12 mouse cellular contexts compared by ENCODE assay signal in genomic region chr5:146790944-146791343, GRCm38 (mm10). TPM values are rescaled to one million over a fixed set of nuclear protein-coding genes. Genes with fewer than 3 reads are reported as not detected.
DNase-seq lines count a peak whose midpoint lies in the region; ATAC-seq and TF ChIP-seq lines count a peak whose summit lies in the region.
"Had no signal": no experiment of that assay in that cellular context is flagged by ENCODE, and none has a peak within 500 bp of the region (broad histone marks: within the 10 kb centered on the region; RNA-seq: fewer than 3 reads in every experiment).

No protein-coding gene starts in this region.

- no peaks in the 10 kb centered on the region for H3K9me3 ChIP-seq in forebrain, postnatal 0 days (ENCODE audit: low read length)
- H3K9me3 ChIP-seq in forebrain, embryonic 10.5 days: no peaks in the 10 kb centered on the region
- H3K9me3 ChIP-seq in liver, embryonic 15.5 days (replicated peaks): no peaks in the 10 kb centered on the region
- no peaks in the 10 kb centered on the region for H3K9me3 ChIP-seq in liver, embryonic 11.5 days (ENCODE audit: control insufficient read depth, low read length)

- H3K36me3 ChIP-seq in forebrain, postnatal 0 days (ENCODE audit: insufficient read depth): no peaks in the 10 kb centered on the region
- no peaks in the 10 kb centered on the region for H3K36me3 ChIP-seq in forebrain, embryonic 10.5 days (replicated peaks)
- H3K36me3 ChIP-seq in liver, embryonic 15.5 days (replicated peaks): no peaks in the 10 kb centered on the region
- H3K36me3 ChIP-seq in liver, embryonic 11.5 days (ENCODE audit: control insufficient read depth, insufficient read depth, low read length): no peaks in the 10 kb centered on the region

- no peaks in the 10 kb centered on the region for H3K27me3 ChIP-seq in forebrain, postnatal 0 days (ENCODE audit: insufficient read depth, low read length)
- H3K27me3 ChIP-seq in forebrain, embryonic 10.5 days (ENCODE audit: poor library complexity, severe bottlenecking): no peaks in the 10 kb centered on the region
- H3K27me3 ChIP-seq in liver, embryonic 15.5 days: no peaks in the 10 kb centered on the region
- no peaks in the 10 kb centered on the region for H3K27me3 ChIP-seq in liver, embryonic 11.5 days (replicated peaks; ENCODE audit: control insufficient read depth, insufficient read depth, low read length)
- H3K27me3 ChIP-seq: CH12.LX had no signal

- 67% methylated on average over 8 of the region's 8 CpGs for WGBS in forebrain, postnatal 0 days
- WGBS in forebrain, embryonic 10.5 days: 85% methylated on average over 8 of the region's 8 CpGs
- 81% methylated on average over 8 of the region's 8 CpGs for WGBS in liver, embryonic 15.5 days (ENCODE audit: insufficient replicate concordance)
- WGBS in liver, embryonic 11.5 days: 86% methylated on average over 8 of the region's 8 CpGs

- H3K4me1 ChIP-seq in forebrain, postnatal 0 days (ENCODE audit: insufficient read depth): peaks cover 10% of the 10 kb centered on the region
- H3K4me1 ChIP-seq in forebrain, embryonic 10.5 days: peaks cover 39% of the 10 kb centered on the region
- H3K4me1 ChIP-seq in liver, embryonic 15.5 days (replicated peaks): peaks cover 71% of the 10 kb centered on the region
- peaks cover 41% of the 10 kb centered on the region for H3K4me1 ChIP-seq in liver, embryonic 11.5 days (replicated peaks; ENCODE audit: control insufficient read depth, insufficient read depth, low read length)

- no peak for ATAC-seq in forebrain, postnatal 0 days
- ATAC-seq in liver, embryonic 15.5 days (ENCODE audit: insufficient read depth): no peak
- no peak for ATAC-seq in liver, embryonic 11.5 days (replicated peaks; ENCODE audit: low FRiP score)
- ATAC-seq: activated CD4-positive, CD25-positive, alpha-beta regulatory T cell, adult 4 months had no signal

- no peak overlapping the region for H3K4me2 ChIP-seq in forebrain, postnatal 0 days (ENCODE audit: low read depth)
- H3K4me2 ChIP-seq in liver, embryonic 15.5 days: peak overlapping the region; percentile 15; the same call in 1 of the 2 replicates
- no peak overlapping the region for H3K4me2 ChIP-seq in liver, embryonic 11.5 days

- H3K4me3 ChIP-seq in forebrain, postnatal 0 days (ENCODE audit: low read depth, low read length): no peak overlapping the region
- H3K4me3 ChIP-seq in forebrain, embryonic 10.5 days: no peak overlapping the region
- no peak overlapping the region for H3K4me3 ChIP-seq in liver, embryonic 15.5 days (replicated peaks)
- H3K4me3 ChIP-seq in liver, embryonic 11.5 days (ENCODE audit: low read depth, low read length): no peak overlapping the region

- no peak overlapping the region for H3K27ac ChIP-seq in forebrain, postnatal 0 days (ENCODE audit: low read depth, low read length)
- H3K27ac ChIP-seq in forebrain, embryonic 10.5 days: no peak overlapping the region
- no peak overlapping the region for H3K27ac ChIP-seq in liver, embryonic 15.5 days (replicated peaks)
- H3K27ac ChIP-seq in liver, embryonic 11.5 days (ENCODE audit: low read depth, low read length): no peak overlapping the region

- DNase-seq in forebrain, postnatal 0 days: no peak
- no peak for DNase-seq in forebrain, embryonic 10.5 days (ENCODE audit: extremely low spot score, low spot score)
- no peak for DNase-seq in liver, embryonic 11.5 days (ENCODE audit: low spot score)
- DNase-seq in fat pad, adult 2 months (ENCODE audit: extremely low read depth, low read depth, low spot score): peak; percentile 58
- peak; percentile 39 to 56 for DNase-seq in natural killer cell, adult 2 months (ENCODE audit: low spot score in 2 of 2)
- no peak for DNase-seq in gastrocnemius, postnatal 4 days (ENCODE audit: low spot score in 2 of 2)
- no peak for DNase-seq in spleen, postnatal 14 days (ENCODE audit: low spot score in 2 of 2)
- DNase-seq: spleen, adult 18-20 months had no signal

- TF ChIP-seq CTCF in forebrain, postnatal 0 days (IDR thresholded peaks at IDR 0.05; ENCODE audit: low read depth): no peak

- H3K9ac ChIP-seq in forebrain, postnatal 0 days: peak overlapping the region; percentile 14; the same call in 1 of the 2 replicates
- no peak overlapping the region for H3K9ac ChIP-seq in liver, embryonic 15.5 days
- H3K9ac ChIP-seq in liver, embryonic 11.5 days (ENCODE audit: low read depth, low read length): no peak overlapping the region

RNA-seq across cellular contexts. Expression of gene Usp12, which starts 3.9 kb away (rescaled TPM):
- total RNA-seq in forebrain, postnatal 0 days (2014; rRNA removed): 27.9 and 31.1 TPM in 2 replicates
- polyA plus RNA-seq in forebrain, postnatal 0 days (2015; fragmentation: Nextera tagmentation; extraction: Ambion mirVana): 13.7 and 16.2 TPM in 2 replicates
- 13.2 and 14.2 TPM in 2 replicates for polyA plus RNA-seq in forebrain, embryonic 10.5 days (2016; fragmentation: Nextera tagmentation; extraction: Ambion mirVana)
- polyA plus RNA-seq in liver, embryonic 15.5 days (2015; fragmentation: Nextera tagmentation; extraction: Ambion mirVana): 7.5 and 7.6 TPM in 2 replicates
- polyA plus RNA-seq in liver, embryonic 11.5 days (2014; fragmentation: Nextera tagmentation; extraction: Ambion mirVana): 11.1 and 12.8 TPM in 2 replicates
- total RNA-seq in gastrocnemius, postnatal 4 days (2021): 10 to 100 TPM; 24.1 to 26.7 TPM

RNA-seq across cellular contexts. Expression of gene Rpl21, which starts 41.7 kb away (rescaled TPM):
- total RNA-seq in forebrain, postnatal 0 days (2014; rRNA removed): 330 and 390 TPM in 2 replicates
- 375 and 447 TPM in 2 replicates for polyA plus RNA-seq in forebrain, postnatal 0 days (2015; fragmentation: Nextera tagmentation; extraction: Ambion mirVana)
- polyA plus RNA-seq in forebrain, embryonic 10.5 days (2016; fragmentation: Nextera tagmentation; extraction: Ambion mirVana): 529 and 540 TPM in 2 replicates
- polyA plus RNA-seq in liver, embryonic 15.5 days (2015; fragmentation: Nextera tagmentation; extraction: Ambion mirVana): 224 and 276 TPM in 2 replicates
- 719 and 772 TPM in 2 replicates for polyA plus RNA-seq in liver, embryonic 11.5 days (2014; fragmentation: Nextera tagmentation; extraction: Ambion mirVana)
- total RNA-seq in gastrocnemius, postnatal 4 days (2021): 100 to 1,000 TPM; 307 to 331 TPM

RNA-seq across cellular contexts. Expression of gene Rasl11a, which starts 53.9 kb away (rescaled TPM):
- total RNA-seq in forebrain, postnatal 0 days (2014; rRNA removed): 17.8 and 19.6 TPM in 2 replicates
- 22.8 and 24.7 TPM in 2 replicates for polyA plus RNA-seq in forebrain, postnatal 0 days (2015; fragmentation: Nextera tagmentation; extraction: Ambion mirVana)
- polyA plus RNA-seq in forebrain, embryonic 10.5 days (2016; fragmentation: Nextera tagmentation; extraction: Ambion mirVana): 37.4 and 39.5 TPM in 2 replicates
- 1.8 and 2.1 TPM in 2 replicates for polyA plus RNA-seq in liver, embryonic 15.5 days (2015; fragmentation: Nextera tagmentation; extraction: Ambion mirVana)
- 4.3 and 4.9 TPM in 2 replicates for polyA plus RNA-seq in liver, embryonic 11.5 days (2014; fragmentation: Nextera tagmentation; extraction: Ambion mirVana)
- 1 to 10 TPM; 4.3 to 5.0 TPM for total RNA-seq in gastrocnemius, postnatal 4 days (2021)
- total RNA-seq: megakaryocyte-erythroid progenitor cell, adult 5-6 weeks had no signal

Comparison
In these comparisons a context has a peak if more than half of its experiments do, and no peak if none do; other contexts are left out.
1. DNase-seq: peak in fat pad, adult 2 months (single experiment) and natural killer cell, adult 2 months (2 of 2); none in forebrain, postnatal 0 days (single experiment), forebrain, embryonic 10.5 days (single experiment), liver, embryonic 11.5 days (single experiment), gastrocnemius, postnatal 4 days (0 of 2) and spleen, postnatal 14 days (0 of 2).